Mouse (Mus musculus): ENCODE data around the gene Dnajc9. TPM values are rescaled to one million over a fixed set of nuclear protein-coding genes. Genes with fewer than 3 reads are reported as not detected.

Dnajc9 gene
- 164 and 168 TPM in 2 replicates for polyA plus RNA-seq (2015; fragmentation: Nextera tagmentation; extraction: Ambion mirVana)

- Histone ChIP-seq H3K4me2 (peak within 1 kb of the TSS; percentile 66), H3K4me3 (peak within 1 kb of the TSS; percentile 63), H3K27ac (peak within 1 kb of the TSS; percentile 79), H3K9me3 (no peaks in the 10 kb centered on the region), H3K36me3 (peaks cover 38% of the 10 kb centered on the region), H3K27me3 (no peaks in the 10 kb centered on the region), H3K9ac (peak within 1 kb of the TSS; percentile 38), H3K4me1 (peaks cover 25% of the 10 kb centered on the region)
- ATAC-seq (ENCODE audit: insufficient number of reproducible peaks, low FRiP score, low TSS enrichment, low read depth) = peak; percentile 74
- WGBS = under 1% methylated on average over 59 of the region's 59 CpGs
Measured at GRCm38 (mm10) chr14:20388441-20389129, at the start of gene Dnajc9. Gene Dnajc9 (minus strand): TSS chr14:20388910.

- ATAC-seq (ENCODE audit: insufficient number of reproducible peaks, low FRiP score, low TSS enrichment, low read depth) = no peak
- Histone ChIP-seq H3K9me3 (no peaks in the 10 kb centered on the region), H3K36me3 (no peaks in the 10 kb centered on the region), H3K27ac (no peak overlapping the region), H3K4me3 (no peak overlapping the region), H3K4me1 (no peaks in the 10 kb centered on the region), H3K4me2 (no peak overlapping the region), H3K9ac (no peak overlapping the region), H3K27me3 (no peaks in the 10 kb centered on the region)
- 70% methylated on average over 6 of the region's 6 CpGs for WGBS
Measured at GRCm38 (mm10) chr14:20436976-20437375, 48.3 kb upstream of the Dnajc9 start.

GRCm38 (mm10) chr14:20432420-20432819, 43.7 kb upstream of the Dnajc9 start:
- Histone ChIP-seq H3K9ac (no peak overlapping the region), H3K27me3 (no peaks in the 10 kb centered on the region), H3K4me2 (no peak overlapping the region), H3K4me3 (no peak overlapping the region), H3K36me3 (no peaks in the 10 kb centered on the region), H3K9me3 (no peaks in the 10 kb centered on the region), H3K4me1 (no peaks in the 10 kb centered on the region), H3K27ac (no peak overlapping the region)
- ATAC-seq (ENCODE audit: insufficient number of reproducible peaks, low FRiP score, low TSS enrichment, low read depth) = no peak
- WGBS = 80% methylated on average over 4 of the region's 4 CpGs

- Histone ChIP-seq H3K4me3 (no peak overlapping the region), H3K27me3 (no peaks in the 10 kb centered on the region), H3K4me1 (no peaks in the 10 kb centered on the region), H3K36me3 (no peaks in the 10 kb centered on the region), H3K9ac (no peak overlapping the region), H3K9me3 (no peaks in the 10 kb centered on the region), H3K27ac (no peak overlapping the region), H3K4me2 (no peak overlapping the region)
- no peak for ATAC-seq (ENCODE audit: insufficient number of reproducible peaks, low FRiP score, low TSS enrichment, low read depth)
- 53% methylated on average over 6 of the region's 6 CpGs for WGBS
Measured at GRCm38 (mm10) chr14:20431726-20432125, 43.0 kb upstream of the Dnajc9 start.

- 45% methylated on average over 1 of the region's 1 CpGs for whole genome bisulfite sequencing
- ATAC-seq (ENCODE audit: insufficient number of reproducible peaks, low FRiP score, low TSS enrichment, low read depth) = no peak
- no peak overlapping the region for H3K27ac ChIP-seq
- no peaks in the 10 kb centered on the region for H3K36me3 ChIP-seq
- no peak overlapping the region for H3K4me3 ChIP-seq
- no peaks in the 10 kb centered on the region for H3K4me1 ChIP-seq
- H3K9ac ChIP-seq = no peak overlapping the region
- H3K27me3 ChIP-seq = no peaks in the 10 kb centered on the region
- no peaks in the 10 kb centered on the region for H3K9me3 ChIP-seq
- H3K4me2 ChIP-seq = no peak overlapping the region
Measured at GRCm38 (mm10) chr14:20429833-20430232, 41.1 kb upstream of the Dnajc9 start.

GRCm38 (mm10) chr14:20428593-20428992, 39.9 kb upstream of the Dnajc9 start:
- Histone ChIP-seq H3K4me2 (no peak overlapping the region), H3K27me3 (no peaks in the 10 kb centered on the region), H3K27ac (no peak overlapping the region), H3K4me3 (no peak overlapping the region), H3K36me3 (no peaks in the 10 kb centered on the region), H3K4me1 (no peaks in the 10 kb centered on the region), H3K9me3 (no peaks in the 10 kb centered on the region), H3K9ac (no peak overlapping the region)
- whole genome bisulfite sequencing = 29% methylated on average over 1 of the region's 1 CpGs
- ATAC-seq (ENCODE audit: insufficient number of reproducible peaks, low FRiP score, low TSS enrichment, low read depth) = no peak

GRCm38 (mm10) chr14:20423046-20423445, 34.3 kb upstream of the Dnajc9 start:
- Histone ChIP-seq H3K4me2 (no peak overlapping the region), H3K27me3 (no peaks in the 10 kb centered on the region), H3K27ac (no peak overlapping the region), H3K4me3 (no peak overlapping the region), H3K9ac (no peak overlapping the region), H3K9me3 (no peaks in the 10 kb centered on the region), H3K4me1 (no peaks in the 10 kb centered on the region), H3K36me3 (no peaks in the 10 kb centered on the region)
- 84% methylated on average over 6 of the region's 6 CpGs for WGBS
- no peak for ATAC-seq (ENCODE audit: insufficient number of reproducible peaks, low FRiP score, low TSS enrichment, low read depth)

GRCm38 (mm10) chr14:20422257-20422656, 33.5 kb upstream of the Dnajc9 start:
- no peaks in the 10 kb centered on the region for H3K36me3 ChIP-seq
- ATAC-seq (ENCODE audit: insufficient number of reproducible peaks, low FRiP score, low TSS enrichment, low read depth) = no peak
- WGBS = 63% methylated on average over 7 of the region's 7 CpGs

GRCm38 (mm10) chr14:20400071-20400470, 11.4 kb upstream of the Dnajc9 start:
- 55% methylated on average over 1 of the region's 1 CpGs for WGBS
- no peaks in the 10 kb centered on the region for H3K9me3 ChIP-seq
- H3K4me1 ChIP-seq = no peaks in the 10 kb centered on the region
- no peak for ATAC-seq (ENCODE audit: insufficient number of reproducible peaks, low FRiP score, low TSS enrichment, low read depth)
- no peaks in the 10 kb centered on the region for H3K36me3 ChIP-seq
- no peak overlapping the region for H3K4me3 ChIP-seq
- H3K27ac ChIP-seq = no peak overlapping the region
- H3K27me3 ChIP-seq = no peaks in the 10 kb centered on the region
- H3K4me2 ChIP-seq = no peak overlapping the region
- no peak overlapping the region for H3K9ac ChIP-seq

More at GRCm38 (mm10) chr14:20422257-20422656, 33.5 kb upstream of the Dnajc9 start:
- no peaks in the 10 kb centered on the region for H3K9me3 ChIP-seq
- no peak overlapping the region for H3K27ac ChIP-seq
- H3K4me2 ChIP-seq = no peak overlapping the region
- H3K4me1 ChIP-seq = no peaks in the 10 kb centered on the region
- H3K27me3 ChIP-seq = no peaks in the 10 kb centered on the region
- no peak overlapping the region for H3K9ac ChIP-seq
- no peak overlapping the region for H3K4me3 ChIP-seq

- 47% methylated on average over 4 of the region's 4 CpGs for WGBS
- H3K4me3 ChIP-seq = no peak overlapping the region
Measured at GRCm38 (mm10) chr14:20398864-20399263, 10.2 kb upstream of the Dnajc9 start.

GRCm38 (mm10) chr14:20397220-20397619, 8.5 kb upstream of the Dnajc9 start:
- H3K4me3 ChIP-seq = no peak overlapping the region
- no peak for ATAC-seq (ENCODE audit: insufficient number of reproducible peaks, low FRiP score, low TSS enrichment, low read depth)
- 72% methylated on average over 9 of the region's 9 CpGs for WGBS
- peaks cover 2% of the 10 kb centered on the region; the same call in 1 of the 2 replicates for H3K4me1 ChIP-seq
- H3K36me3 ChIP-seq = no peaks in the 10 kb centered on the region
- no peak overlapping the region for H3K4me2 ChIP-seq
- no peak overlapping the region for H3K27ac ChIP-seq
- H3K9ac ChIP-seq = no peak overlapping the region
- no peaks in the 10 kb centered on the region for H3K9me3 ChIP-seq
- no peaks in the 10 kb centered on the region for H3K27me3 ChIP-seq

More at GRCm38 (mm10) chr14:20398864-20399263, 10.2 kb upstream of the Dnajc9 start:
- Histone ChIP-seq H3K4me1 (no peaks in the 10 kb centered on the region; the same call in 1 of the 2 replicates), H3K9me3 (no peaks in the 10 kb centered on the region), H3K36me3 (no peaks in the 10 kb centered on the region), H3K27me3 (no peaks in the 10 kb centered on the region), H3K9ac (no peak overlapping the region), H3K4me2 (no peak overlapping the region), H3K27ac (no peak overlapping the region)
- ATAC-seq (ENCODE audit: insufficient number of reproducible peaks, low FRiP score, low TSS enrichment, low read depth) = no peak

- peak within 1 kb of the TSS; percentile 91 for H3K27ac ChIP-seq
- H3K4me3 ChIP-seq = peak within 1 kb of the TSS; percentile 82
- peak within 1 kb of the TSS; percentile 92 for H3K9ac ChIP-seq
- peaks cover 3% of the 10 kb centered on the region; the same call in 1 of the 2 replicates for H3K4me1 ChIP-seq
- no peaks in the 10 kb centered on the region for H3K9me3 ChIP-seq
- under 1% methylated on average over 67 of the region's 68 CpGs for WGBS
- peak; percentile 97 for ATAC-seq (ENCODE audit: insufficient number of reproducible peaks, low FRiP score, low TSS enrichment, low read depth)
- peaks cover 22% of the 10 kb centered on the region for H3K36me3 ChIP-seq
- H3K4me2 ChIP-seq = peak within 1 kb of the TSS; percentile 54
- no peaks in the 10 kb centered on the region for H3K27me3 ChIP-seq
Measured at GRCm38 (mm10) chr14:20393205-20393913, 4.6 kb upstream of the Dnajc9 start, which contains the start of gene Mrps16. Gene Mrps16 (minus strand): TSS chr14:20393634.

Data from limb, embryonic 15.5 days (tissue).